Mouse (Mus musculus): ENCODE measurements at regions not wholly inside any gene's neighbourhood (a gene's known extent, or its start where the extent isn't known, plus 50 kb on each side); places are given as distances from the start of the nearest gene placed in this dataset.

DNA sequence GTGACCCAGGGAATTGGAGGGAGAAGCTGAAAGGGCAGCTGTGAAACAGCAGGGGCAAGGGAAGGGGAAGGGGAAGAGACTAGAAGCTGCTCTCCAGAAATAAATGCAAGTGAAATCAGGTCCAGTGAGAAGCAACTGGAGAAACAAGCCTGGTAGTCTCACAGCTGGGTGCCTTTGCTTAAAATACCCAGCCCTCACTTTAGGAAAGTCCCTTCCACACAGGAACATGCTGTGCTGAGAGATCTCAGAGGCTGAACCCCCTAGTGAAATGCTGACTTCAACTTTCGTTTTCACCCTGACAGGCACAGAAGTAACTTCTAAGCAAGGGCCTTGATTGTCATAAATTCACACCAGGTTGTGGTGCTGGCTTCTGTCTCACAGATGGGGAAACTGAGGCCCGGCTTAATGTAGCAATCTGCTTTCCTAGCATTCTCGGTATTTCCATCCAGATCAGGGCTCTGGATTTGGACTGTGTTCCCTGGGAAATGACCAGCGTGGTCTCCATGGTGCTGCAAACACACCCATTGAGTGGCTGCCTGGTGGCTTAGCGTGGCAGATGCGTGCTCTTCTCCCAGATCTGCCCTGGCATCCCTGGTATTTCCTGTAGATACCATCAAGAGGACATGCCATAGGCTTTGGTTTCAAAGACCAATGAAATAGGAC is 226.8 kb upstream of the 1700056E22Rik start:
- no peaks in the 10 kb centered on the region for H3K36me3 ChIP-seq (ENCODE audit: control insufficient read depth, insufficient read depth, low read length, poor library complexity, severe bottlenecking)
- in situ Hi-C loops (cut with MboI; ENCODE audit: low sequenced_read_pairs in 2 of 2, unreplicated experiment in 2 of 2) = loop anchor here (25.0 kb wide), 1 partner anchor 501 kb away; no protein-coding TSS in a partner anchor
- H3K4me1 ChIP-seq (ENCODE audit: control insufficient read depth in 2 of 2, insufficient read depth in 2 of 2, low read length in 2 of 2, poor library complexity in 1 of 2) = no peaks in the 10 kb centered on the region
- H3K9me3 ChIP-seq (ENCODE audit: control insufficient read depth, insufficient read depth, low read depth, low read length) = no peaks in the 10 kb centered on the region
- no peak overlapping the region for H3K27ac ChIP-seq (ENCODE audit: insufficient read depth, low read depth, low read length, poor library complexity, severe bottlenecking)
- no peak overlapping the region for H3K4me3 ChIP-seq (ENCODE audit: insufficient read depth in 1 of 2, low read depth in 1 of 2, low read length in 2 of 2, poor library complexity in 1 of 2, severe bottlenecking in 1 of 2)
- no peak for DNase-seq (ENCODE audit: low read depth, low spot score)
- TF ChIP-seq HCFC1 (IDR thresholded peaks at IDR 0.05; ENCODE audit: borderline replicate concordance, insufficient read depth, low read length) = no peak
- no peak overlapping the region for H3K9ac ChIP-seq (ENCODE audit: insufficient read depth, low read depth, low read length, poor library complexity, severe bottlenecking)

DNA sequence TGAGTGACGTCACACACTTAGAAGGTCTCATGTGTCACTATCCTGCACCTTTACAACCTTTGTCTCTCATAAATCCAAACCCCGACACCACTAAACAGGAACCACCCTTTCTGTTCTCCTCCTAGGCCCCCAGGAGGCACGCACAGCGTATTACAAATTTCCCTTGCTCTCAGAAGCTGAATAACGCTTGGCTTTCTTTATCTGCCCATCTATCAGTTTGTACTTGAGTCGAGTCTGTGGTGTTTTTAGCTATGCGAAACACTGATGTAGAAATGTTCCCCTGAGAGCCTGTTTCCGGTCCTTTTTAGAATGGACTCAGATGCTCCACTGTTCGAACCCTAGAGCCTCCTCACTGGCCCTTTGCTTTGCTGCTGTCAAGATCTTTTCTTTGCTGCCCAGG is 225.8 kb upstream of the 1700056E22Rik start:
- H3K36me3 ChIP-seq (ENCODE audit: control insufficient read depth, insufficient read depth, low read length, poor library complexity, severe bottlenecking) = no peaks in the 10 kb centered on the region
- no peak for TF ChIP-seq CHD2 (IDR thresholded peaks at IDR 0.05; ENCODE audit: low read depth, low read length)
- TF ChIP-seq ZC3H11A (IDR thresholded peaks at IDR 0.05; ENCODE audit: borderline replicate concordance, low read depth, low read length) = no peak
- TF ChIP-seq HCFC1 (IDR thresholded peaks at IDR 0.05; ENCODE audit: borderline replicate concordance, insufficient read depth, low read length) = no peak
- no peak for TF ChIP-seq ZNF384 (IDR thresholded peaks at IDR 0.05; ENCODE audit: low read depth, low read length)
- TF ChIP-seq MAFK (IDR thresholded peaks at IDR 0.05; ENCODE audit: insufficient read depth, low read depth, low read length) = no peak
- in situ Hi-C loops (cut with MboI; ENCODE audit: low sequenced_read_pairs in 2 of 2, unreplicated experiment in 2 of 2) = loop anchor here (25.0 kb wide), 1 partner anchor 502 kb away; no protein-coding TSS in a partner anchor

DNA sequence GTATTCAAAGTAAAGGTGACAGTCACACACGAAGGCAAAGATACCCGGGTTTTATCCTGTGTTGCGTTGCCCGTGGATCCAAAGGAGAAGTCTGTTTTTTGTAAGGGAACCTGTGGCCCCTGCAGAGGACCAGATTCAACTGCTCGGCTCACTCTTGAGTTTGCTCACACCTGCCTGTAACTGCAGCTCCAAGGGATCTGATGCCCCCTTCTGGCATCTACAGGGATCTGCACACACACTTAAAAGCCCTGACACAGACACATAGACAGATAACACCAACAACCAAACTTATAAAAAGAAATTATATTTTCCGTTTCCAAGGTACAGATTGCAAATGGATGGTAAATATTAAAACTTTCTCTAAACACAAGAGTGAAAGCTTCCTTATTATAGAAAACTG is 223.3 kb upstream of the 1700056E22Rik start:
- in situ Hi-C loops (cut with MboI; ENCODE audit: low sequenced_read_pairs in 2 of 2, unreplicated experiment in 2 of 2) = loop anchor here (25.0 kb wide), 1 partner anchor 505 kb away; no protein-coding TSS in a partner anchor
- H3K4me1 ChIP-seq (ENCODE audit: control insufficient read depth in 2 of 2, insufficient read depth in 2 of 2, low read length in 2 of 2, poor library complexity in 1 of 2) = no peaks in the 10 kb centered on the region
- no peak overlapping the region for H3K4me3 ChIP-seq (ENCODE audit: insufficient read depth in 1 of 2, low read depth in 1 of 2, low read length in 2 of 2, poor library complexity in 1 of 2, severe bottlenecking in 1 of 2)
- no peak for TF ChIP-seq MAFK (IDR thresholded peaks at IDR 0.05; ENCODE audit: insufficient read depth, low read depth, low read length)
- no peak for TF ChIP-seq ZNF384 (IDR thresholded peaks at IDR 0.05; ENCODE audit: low read depth, low read length)
- no peak for TF ChIP-seq CHD2 (IDR thresholded peaks at IDR 0.05; ENCODE audit: low read depth, low read length)
- no peaks in the 10 kb centered on the region for H3K9me3 ChIP-seq (ENCODE audit: control insufficient read depth, insufficient read depth, low read depth, low read length)
- H3K36me3 ChIP-seq (ENCODE audit: control insufficient read depth, insufficient read depth, low read length, poor library complexity, severe bottlenecking) = no peaks in the 10 kb centered on the region
- no peak overlapping the region for H3K9ac ChIP-seq (ENCODE audit: insufficient read depth, low read depth, low read length, poor library complexity, severe bottlenecking)
- DNase-seq (ENCODE audit: low read depth, low spot score) = no peak
- H3K27ac ChIP-seq (ENCODE audit: insufficient read depth, low read depth, low read length, poor library complexity, severe bottlenecking) = no peak overlapping the region

More for the DNA sequence above, 225.8 kb upstream of the 1700056E22Rik start:
- Histone ChIP-seq H3K4me1 (ENCODE audit: control insufficient read depth in 2 of 2, insufficient read depth in 2 of 2, low read length in 2 of 2, poor library complexity in 1 of 2) (no peaks in the 10 kb centered on the region), H3K9ac (ENCODE audit: insufficient read depth, low read depth, low read length, poor library complexity, severe bottlenecking) (no peak overlapping the region), H3K4me3 (ENCODE audit: insufficient read depth in 1 of 2, low read depth in 1 of 2, low read length in 2 of 2, poor library complexity in 1 of 2, severe bottlenecking in 1 of 2) (no peak overlapping the region), H3K9me3 (ENCODE audit: control insufficient read depth, insufficient read depth, low read depth, low read length) (no peaks in the 10 kb centered on the region), H3K27ac (ENCODE audit: insufficient read depth, low read depth, low read length, poor library complexity, severe bottlenecking) (no peak overlapping the region)
- no peak for DNase-seq (ENCODE audit: low read depth, low spot score)

DNA sequence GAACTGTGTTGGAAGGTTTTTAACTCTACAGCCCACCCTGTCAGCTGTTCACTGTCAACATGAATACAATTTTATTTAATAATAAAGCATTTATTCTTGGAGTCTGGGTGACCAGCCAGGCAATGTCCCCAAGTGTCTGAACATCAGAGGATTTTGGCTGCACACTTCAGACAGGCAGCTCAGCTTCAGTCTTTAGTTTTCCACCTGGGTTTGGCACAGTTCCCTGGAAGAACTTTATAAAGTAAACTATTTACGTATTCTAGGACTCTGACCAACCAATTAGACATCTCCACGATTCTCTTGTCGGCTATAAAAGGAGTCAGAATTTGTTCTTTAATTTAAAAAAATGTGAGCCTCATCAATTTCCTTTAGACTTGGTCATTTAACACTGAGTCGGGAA is 220.8 kb upstream of the 1700056E22Rik start:
- H3K27ac ChIP-seq (ENCODE audit: insufficient read depth, low read depth, low read length, poor library complexity, severe bottlenecking) = no peak overlapping the region
- no peaks in the 10 kb centered on the region for H3K36me3 ChIP-seq (ENCODE audit: control insufficient read depth, insufficient read depth, low read length, poor library complexity, severe bottlenecking)
- no peak overlapping the region for H3K4me3 ChIP-seq (ENCODE audit: insufficient read depth in 1 of 2, low read depth in 1 of 2, low read length in 2 of 2, poor library complexity in 1 of 2, severe bottlenecking in 1 of 2)
- DNase-seq (ENCODE audit: low read depth, low spot score) = no peak
- in situ Hi-C loops (cut with MboI; ENCODE audit: low sequenced_read_pairs in 2 of 2, unreplicated experiment in 2 of 2) = loop anchor here (25.0 kb wide), 1 partner anchor 507 kb away; no protein-coding TSS in a partner anchor
- no peak overlapping the region for H3K9ac ChIP-seq (ENCODE audit: insufficient read depth, low read depth, low read length, poor library complexity, severe bottlenecking)
- H3K4me1 ChIP-seq (ENCODE audit: control insufficient read depth in 2 of 2, insufficient read depth in 2 of 2, low read length in 2 of 2, poor library complexity in 1 of 2) = no peaks in the 10 kb centered on the region
- no peaks in the 10 kb centered on the region for H3K9me3 ChIP-seq (ENCODE audit: control insufficient read depth, insufficient read depth, low read depth, low read length)
- TF ChIP-seq ZC3H11A (IDR thresholded peaks at IDR 0.05; ENCODE audit: borderline replicate concordance, low read depth, low read length) = no peak

DNA sequence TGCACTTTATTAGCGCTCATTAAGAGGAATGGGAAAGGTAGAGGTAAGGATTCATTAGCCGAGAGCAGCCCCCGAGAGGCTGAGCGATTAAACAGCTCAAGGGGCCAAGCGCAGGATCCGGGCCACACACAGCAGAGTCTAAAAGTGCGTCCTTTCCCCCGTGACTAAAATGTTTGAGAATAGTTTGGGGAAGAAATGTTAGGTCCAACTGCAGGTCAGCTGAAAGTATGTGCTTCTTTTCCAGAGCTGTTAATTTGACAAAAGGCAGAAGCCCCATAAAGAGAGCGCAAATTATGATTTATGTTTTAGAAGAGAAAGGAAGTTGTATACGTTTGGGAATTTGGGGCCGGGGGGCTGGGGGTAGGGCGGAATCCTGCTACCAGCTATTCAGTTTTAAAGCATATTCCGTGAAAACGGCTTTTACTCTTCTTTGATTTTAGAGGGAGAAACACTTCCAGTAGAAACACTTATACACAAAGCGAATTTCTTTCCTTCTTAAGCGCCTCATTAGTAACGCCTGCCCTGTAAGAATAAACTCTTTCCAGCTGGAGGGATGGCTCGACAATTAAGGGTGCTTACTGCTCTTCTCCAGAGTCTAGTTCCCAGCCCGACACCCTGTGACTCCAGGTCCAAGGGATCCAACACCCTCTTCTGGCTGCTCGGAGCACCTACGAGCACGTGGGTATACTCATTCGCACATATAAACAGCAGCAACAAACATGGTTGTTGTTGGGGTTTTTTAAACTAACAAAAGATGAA is 210.8 kb upstream of the 1700056E22Rik start:
- TF ChIP-seq ZC3H11A (IDR thresholded peaks at IDR 0.05; ENCODE audit: borderline replicate concordance, low read depth, low read length) (no peak), HCFC1 (IDR thresholded peaks at IDR 0.05; ENCODE audit: borderline replicate concordance, insufficient read depth, low read length) (no peak), CHD2 (IDR thresholded peaks at IDR 0.05; ENCODE audit: low read depth, low read length) (no peak), MAFK (IDR thresholded peaks at IDR 0.05; ENCODE audit: insufficient read depth, low read depth, low read length) (no peak), ZNF384 (IDR thresholded peaks at IDR 0.05; ENCODE audit: low read depth, low read length) (no peak)
- H3K4me1 ChIP-seq (ENCODE audit: control insufficient read depth in 2 of 2, insufficient read depth in 2 of 2, low read length in 2 of 2, poor library complexity in 1 of 2) = no peaks in the 10 kb centered on the region
- no peaks in the 10 kb centered on the region for H3K36me3 ChIP-seq (ENCODE audit: control insufficient read depth, insufficient read depth, low read length, poor library complexity, severe bottlenecking)
- H3K9me3 ChIP-seq (ENCODE audit: control insufficient read depth, insufficient read depth, low read depth, low read length) = no peaks in the 10 kb centered on the region
- in situ Hi-C loops (cut with MboI; ENCODE audit: low sequenced_read_pairs in 2 of 2, unreplicated experiment in 2 of 2) = no loop called here
- no peak for DNase-seq (ENCODE audit: low read depth, low spot score)
- H3K4me3 ChIP-seq (ENCODE audit: insufficient read depth in 1 of 2, low read depth in 1 of 2, low read length in 2 of 2, poor library complexity in 1 of 2, severe bottlenecking in 1 of 2) = no peak overlapping the region
- H3K27ac ChIP-seq (ENCODE audit: insufficient read depth, low read depth, low read length, poor library complexity, severe bottlenecking) = no peak overlapping the region
- no peak overlapping the region for H3K9ac ChIP-seq (ENCODE audit: insufficient read depth, low read depth, low read length, poor library complexity, severe bottlenecking)
